Mouse (Mus musculus): Measurements from ENCODE around the gene Gm17334. TPM values are rescaled to one million over a fixed set of nuclear protein-coding genes. Genes with fewer than 3 reads are reported as not detected.
A peak's percentile ranks its signal among the peaks of the same experiment; 100 is the strongest.

Gm17334 gene
- total and polyA plus RNA-seq, 3 experiments: not detected

DNA sequence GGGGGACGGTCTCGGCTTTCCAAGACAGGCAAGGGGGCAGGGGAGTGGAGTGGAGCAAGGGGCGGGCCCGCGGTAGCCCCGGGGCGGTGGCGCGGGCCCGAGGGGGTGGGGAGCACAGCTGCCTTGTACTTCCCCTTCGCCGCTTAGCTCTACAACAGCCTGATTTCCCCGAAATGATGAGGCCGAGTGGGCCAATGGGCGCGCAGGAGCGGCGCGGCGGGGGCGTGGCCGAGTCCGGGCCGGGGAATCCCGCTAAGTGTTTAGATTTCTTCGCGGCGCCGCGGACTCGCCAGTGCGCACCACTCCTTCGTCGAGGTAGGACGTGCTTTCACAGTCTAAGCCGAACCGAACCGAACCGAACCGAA lies 3.2 kb downstream of the Gm17334 start, which contains the start of gene Irf1:
Gene Irf1, plus strand, starts transcription at position 255 of the 365 bp plus-strand sequence.
- Histone ChIP-seq H3K27me3 (ENCODE audit: control insufficient read depth in 1 of 2, insufficient read depth in 2 of 2, low read length in 2 of 2) (peaks cover 3 to 7% of the 10 kb centered on the region in 2 experiments; a peak in 3 of 4 replicates), H3K79me2 (ENCODE audit: control insufficient read depth, insufficient read depth, low read length, poor library complexity) (no peaks in the 10 kb centered on the region), H3K27ac (ENCODE audit: control insufficient read depth, low read depth, low read length) (no peak within 1 kb of the TSS), H3K9me3 (replicated peaks; ENCODE audit: insufficient read depth, low read length) (no peaks in the 10 kb centered on the region), H3K9ac (ENCODE audit: control insufficient read depth, low read depth, low read length, poor library complexity, severe bottlenecking) (peak within 1 kb of the TSS; percentile 54), H3K4me1 (ENCODE audit: control insufficient read depth in 1 of 2, insufficient read depth in 2 of 2, low read length in 2 of 2) (peaks cover 0 to 10% of the 10 kb centered on the region in 2 experiments; a peak in 2 of 4 replicates), H3K4me3 (ENCODE audit: control insufficient read depth in 1 of 2, insufficient read depth in 1 of 2, low read depth in 2 of 2, low read length in 2 of 2) (peak within 1 kb of the TSS; percentile 61 to 72), H3K36me3 (ENCODE audit: control insufficient read depth in 1 of 2, insufficient read depth in 2 of 2, low read length in 2 of 2) (peaks cover 0 to 2% of the 10 kb centered on the region in 2 experiments; a peak in 2 of 4 replicates)
- peak; percentile 97 for DNase-seq (ENCODE audit: low read depth, low spot score)
- TF ChIP-seq SMC3 (IDR thresholded peaks at IDR 0.05; ENCODE audit: low read depth, low read length) (no peak), MAX (IDR thresholded peaks at IDR 0.05; ENCODE audit: low read length) (peak; percentile 24; the same call in 1 of the 2 replicates), BHLHE40 (IDR thresholded peaks at IDR 0.05; ENCODE audit: borderline replicate concordance, low read depth, low read length) (no peak), TBP (IDR thresholded peaks at IDR 0.05; ENCODE audit: low read depth, low read length) (no peak), MAZ (IDR thresholded peaks at IDR 0.05; ENCODE audit: low read depth, low read length) (peak; percentile 82; the same call in 1 of the 2 replicates), E2F4 (IDR thresholded peaks at IDR 0.05; ENCODE audit: borderline replicate concordance, low read depth, low read length) (no peak), USF2 (IDR thresholded peaks at IDR 0.05; ENCODE audit: borderline replicate concordance in 1 of 2, insufficient read depth in 1 of 2, low read depth in 1 of 2, low read length in 2 of 2) (no peak), GATA1 (IDR thresholded peaks at IDR 0.05; ENCODE audit: low read depth, low read length) (no peak), CHD1 (IDR thresholded peaks at IDR 0.05; ENCODE audit: low read depth, low read length) (no peak), NRF1 (IDR thresholded peaks at IDR 0.05; ENCODE audit: insufficient read depth, low read depth, low read length, poor library complexity, severe bottlenecking) (peak; percentile 41; the same call in 1 of the 2 replicates), KAT2A (conservative IDR thresholded peaks at IDR 0.05; ENCODE audit: low read depth, low read length) (no peak), ZC3H11A (IDR thresholded peaks at IDR 0.05; ENCODE audit: low read depth, low read length) (no peak), ELF1 (IDR thresholded peaks at IDR 0.05; ENCODE audit: low read depth, low read length) (no peak), CTCF (IDR thresholded peaks at IDR 0.05 in 2 of 3, conservative IDR thresholded peaks at IDR 0.05 in 1 of 3; ENCODE audit: control insufficient read depth in 1 of 3, insufficient read depth in 1 of 3, low read depth in 2 of 3, low read length in 3 of 3, poor library complexity in 1 of 3, severe bottlenecking in 1 of 3) (no peak), USF1 (IDR thresholded peaks at IDR 0.05; ENCODE audit: low read depth, low read length) (0 out of 2 replicates have a peak, but pooled peaks have one; percentile 28), POLR2A (IDR thresholded peaks at IDR 0.05; ENCODE audit: control insufficient read depth in 1 of 2, insufficient read depth in 1 of 2, low read depth in 1 of 2, low read length in 2 of 2, poor library complexity in 1 of 2) (peak in 1 of 2 experiments; percentile 58; a peak in 1 of 4 replicates), MYC (IDR thresholded peaks at IDR 0.05; ENCODE audit: low read depth, low read length) (no peak), NELFE (IDR thresholded peaks at IDR 0.05; ENCODE audit: low read depth, low read length) (peak; percentile 46), POLR2AphosphoS5 (IDR thresholded peaks at IDR 0.05; ENCODE audit: borderline replicate concordance, low read depth, low read length) (no peak), ETS1 (IDR thresholded peaks at IDR 0.05; ENCODE audit: low read depth, low read length) (peak; percentile 27; the same call in 1 of the 2 replicates), EP300 (IDR thresholded peaks at IDR 0.05; ENCODE audit: low read depth in 1 of 2, low read length in 2 of 2) (peak in 1 of 2 experiments; percentile 32; a peak in 1 of 4 replicates), RAD21 (IDR thresholded peaks at IDR 0.05; ENCODE audit: low read depth, low read length) (no peak), ZNF384 (IDR thresholded peaks at IDR 0.05; ENCODE audit: low read depth, low read length) (no peak), SIN3A (IDR thresholded peaks at IDR 0.05; ENCODE audit: low read length) (peak; percentile 61; the same call in 1 of the 2 replicates), MEF2A (IDR thresholded peaks at IDR 0.05; ENCODE audit: extremely low read depth, insufficient replicate concordance, low read depth, low read length, poor library complexity, severe bottlenecking) (no peak), ZKSCAN1 (IDR thresholded peaks at IDR 0.05; ENCODE audit: low read depth, low read length) (no peak), MAFK (IDR thresholded peaks at IDR 0.05; ENCODE audit: borderline replicate concordance, low read depth, low read length) (no peak), GABPA (IDR thresholded peaks at IDR 0.05; ENCODE audit: low read depth, low read length) (no peak), RCOR1 (IDR thresholded peaks at IDR 0.05; ENCODE audit: low read depth, low read length) (no peak), MXI1 (IDR thresholded peaks at IDR 0.05; ENCODE audit: low read depth, low read length) (peak; percentile 52), MYB (IDR thresholded peaks at IDR 0.05; ENCODE audit: low read depth, low read length) (no peak), TAL1 (IDR thresholded peaks at IDR 0.05; ENCODE audit: low read length) (no peak), JUND (IDR thresholded peaks at IDR 0.05; ENCODE audit: low read depth, low read length) (no peak), ZMIZ1 (IDR thresholded peaks at IDR 0.05; ENCODE audit: low read depth, low read length) (no peak), CHD2 (IDR thresholded peaks at IDR 0.05; ENCODE audit: low read length) (no peak), POLR2AphosphoS2 (IDR thresholded peaks at IDR 0.05; ENCODE audit: low read length) (no peak), TCF12 (IDR thresholded peaks at IDR 0.05; ENCODE audit: low read depth, low read length) (peak; percentile 57; the same call in 1 of the 2 replicates), HCFC1 (IDR thresholded peaks at IDR 0.05; ENCODE audit: low read depth, low read length) (peak; percentile 35; the same call in 1 of the 2 replicates)

All from MEL (cell line).